Mouse (Mus musculus): ENCODE data around the gene Plekhg6. TPM values are rescaled to one million over a fixed set of nuclear protein-coding genes. Genes with fewer than 3 reads are reported as not detected.

Plekhg6 gene
- polyA plus RNA-seq, 1 experiment from 2014 or later: 4.2 TPM

- WGBS: 56% methylated on average over 8 of the region's 8 CpGs
- no peak for ATAC-seq (ENCODE audit: insufficient number of reproducible peaks, low FRiP score, low TSS enrichment, low read depth)
- Histone ChIP-seq H3K4me3 (peak overlapping the region; percentile 64), H3K9me3 (no peaks in the 10 kb centered on the region), H3K27ac (0 out of 2 replicates have a peak overlapping the region, but pooled peaks have one; percentile 35), H3K4me2 (peak overlapping the region; percentile 72), H3K4me1 (peaks cover 72% of the 10 kb centered on the region), H3K36me3 (no peaks in the 10 kb centered on the region), H3K27me3 (no peaks in the 10 kb centered on the region), H3K9ac (no peak overlapping the region)
Measured at GRCm38 (mm10) chr6:125351368-125352045, 29.1 kb downstream of the Plekhg6 start.

- Histone ChIP-seq H3K9ac (peak overlapping the region; percentile 53), H3K4me2 (peak overlapping the region; percentile 72), H3K4me3 (peak overlapping the region; percentile 64), H3K4me1 (peaks cover 66% of the 10 kb centered on the region), H3K36me3 (no peaks in the 10 kb centered on the region), H3K27ac (peak overlapping the region; percentile 85), H3K27me3 (no peaks in the 10 kb centered on the region), H3K9me3 (no peaks in the 10 kb centered on the region)
- no peak for ATAC-seq (ENCODE audit: insufficient number of reproducible peaks, low FRiP score, low TSS enrichment, low read depth)
- WGBS: 68% methylated on average over 2 of the region's 2 CpGs
Measured at GRCm38 (mm10) chr6:125350995-125351324, 29.6 kb downstream of the Plekhg6 start.

GRCm38 (mm10) chr6:125350231-125350994, 30.2 kb downstream of the Plekhg6 start:
- H3K4me3 ChIP-seq: peak overlapping the region; percentile 64
- H3K27ac ChIP-seq: peak overlapping the region; percentile 85
- H3K4me2 ChIP-seq: peak overlapping the region; percentile 72
- peak overlapping the region; percentile 53 for H3K9ac ChIP-seq
- peak; percentile 0; the same call in 1 of the 2 replicates for ATAC-seq (ENCODE audit: insufficient number of reproducible peaks, low FRiP score, low TSS enrichment, low read depth)
- H3K9me3 ChIP-seq: no peaks in the 10 kb centered on the region
- no peaks in the 10 kb centered on the region for H3K27me3 ChIP-seq
- H3K4me1 ChIP-seq: peaks cover 61% of the 10 kb centered on the region
- no peaks in the 10 kb centered on the region for H3K36me3 ChIP-seq
- 1% methylated on average over 20 of the region's 20 CpGs for WGBS

GRCm38 (mm10) chr6:125349575-125350230, 30.9 kb downstream of the Plekhg6 start:
- ATAC-seq (ENCODE audit: insufficient number of reproducible peaks, low FRiP score, low TSS enrichment, low read depth): peak; percentile 87
- H3K4me1 ChIP-seq: peaks cover 54% of the 10 kb centered on the region

GRCm38 (mm10) chr6:125348721-125349574, 31.6 kb downstream of the Plekhg6 start, which contains the start of gene Tnfrsf1a:
Tnfrsf1a (plus strand) TSS chr6:125349362.
- Histone ChIP-seq H3K4me1 (peaks cover 54% of the 10 kb centered on the region), H3K36me3 (no peaks in the 10 kb centered on the region), H3K27me3 (no peaks in the 10 kb centered on the region), H3K4me3 (peak within 1 kb of the TSS; percentile 64), H3K27ac (peak within 1 kb of the TSS; percentile 85), H3K9me3 (no peaks in the 10 kb centered on the region), H3K9ac (peak within 1 kb of the TSS; percentile 53), H3K4me2 (peak within 1 kb of the TSS; percentile 72)
- ATAC-seq (ENCODE audit: insufficient number of reproducible peaks, low FRiP score, low TSS enrichment, low read depth): peak; percentile 5; the same call in 1 of the 2 replicates
- 7% methylated on average over 22 of the region's 22 CpGs for WGBS

More at GRCm38 (mm10) chr6:125349575-125350230, 30.9 kb downstream of the Plekhg6 start:
- under 1% methylated on average over 27 of the region's 27 CpGs for WGBS
- Histone ChIP-seq H3K4me2 (peak overlapping the region; percentile 72), H3K36me3 (no peaks in the 10 kb centered on the region), H3K27ac (peak overlapping the region; percentile 85), H3K27me3 (no peaks in the 10 kb centered on the region), H3K9ac (peak overlapping the region; percentile 53), H3K4me3 (peak overlapping the region; percentile 64), H3K9me3 (no peaks in the 10 kb centered on the region)

GRCm38 (mm10) chr6:125346029-125346428, 34.6 kb downstream of the Plekhg6 start:
- WGBS: 64% methylated on average over 2 of the region's 2 CpGs
- ATAC-seq (ENCODE audit: insufficient number of reproducible peaks, low FRiP score, low TSS enrichment, low read depth): no peak
- Histone ChIP-seq H3K9me3 (no peaks in the 10 kb centered on the region), H3K4me2 (no peak overlapping the region), H3K27ac (no peak overlapping the region), H3K36me3 (no peaks in the 10 kb centered on the region), H3K4me1 (peaks cover 36% of the 10 kb centered on the region), H3K9ac (no peak overlapping the region), H3K27me3 (no peaks in the 10 kb centered on the region), H3K4me3 (no peak overlapping the region)

GRCm38 (mm10) chr6:125345625-125346024, 35.0 kb downstream of the Plekhg6 start:
- Histone ChIP-seq H3K27me3 (no peaks in the 10 kb centered on the region), H3K4me2 (no peak overlapping the region), H3K4me3 (no peak overlapping the region), H3K4me1 (peaks cover 38% of the 10 kb centered on the region), H3K9me3 (no peaks in the 10 kb centered on the region), H3K9ac (no peak overlapping the region), H3K36me3 (no peaks in the 10 kb centered on the region), H3K27ac (no peak overlapping the region)
- 63% methylated on average over 1 of the region's 1 CpGs for WGBS
- no peak for ATAC-seq (ENCODE audit: insufficient number of reproducible peaks, low FRiP score, low TSS enrichment, low read depth)

- H3K27me3 ChIP-seq: no peaks in the 10 kb centered on the region
- WGBS: 46% methylated on average over 4 of the region's 4 CpGs
- H3K4me3 ChIP-seq: no peak overlapping the region
- ATAC-seq (ENCODE audit: insufficient number of reproducible peaks, low FRiP score, low TSS enrichment, low read depth): no peak
- H3K4me1 ChIP-seq: peaks cover 37% of the 10 kb centered on the region
- no peak overlapping the region for H3K9ac ChIP-seq
- H3K9me3 ChIP-seq: no peaks in the 10 kb centered on the region
- H3K4me2 ChIP-seq: no peak overlapping the region
- H3K36me3 ChIP-seq: no peaks in the 10 kb centered on the region
- H3K27ac ChIP-seq: no peak overlapping the region
Measured at GRCm38 (mm10) chr6:125344866-125345265, 35.7 kb downstream of the Plekhg6 start.

- Histone ChIP-seq H3K9ac (no peak overlapping the region), H3K4me1 (peaks cover 35% of the 10 kb centered on the region), H3K4me2 (no peak overlapping the region), H3K27me3 (no peaks in the 10 kb centered on the region), H3K36me3 (no peaks in the 10 kb centered on the region), H3K4me3 (no peak overlapping the region), H3K27ac (no peak overlapping the region), H3K9me3 (no peaks in the 10 kb centered on the region)
- WGBS: 14% methylated on average over 8 of the region's 8 CpGs
- no peak for ATAC-seq (ENCODE audit: insufficient number of reproducible peaks, low FRiP score, low TSS enrichment, low read depth)
Measured at GRCm38 (mm10) chr6:125344084-125344483, 36.5 kb downstream of the Plekhg6 start.

GRCm38 (mm10) chr6:125342198-125342597, 38.4 kb downstream of the Plekhg6 start:
- no peak overlapping the region for H3K4me2 ChIP-seq
- H3K4me1 ChIP-seq: peaks cover 24% of the 10 kb centered on the region
- 68% methylated on average over 3 of the region's 3 CpGs for WGBS
- no peak overlapping the region for H3K9ac ChIP-seq
- no peaks in the 10 kb centered on the region for H3K36me3 ChIP-seq
- no peaks in the 10 kb centered on the region for H3K27me3 ChIP-seq
- no peaks in the 10 kb centered on the region for H3K9me3 ChIP-seq
- ATAC-seq (ENCODE audit: insufficient number of reproducible peaks, low FRiP score, low TSS enrichment, low read depth): no peak
- H3K4me3 ChIP-seq: no peak overlapping the region
- no peak overlapping the region for H3K27ac ChIP-seq

- WGBS: 74% methylated on average over 5 of the region's 5 CpGs
- Histone ChIP-seq H3K36me3 (no peaks in the 10 kb centered on the region), H3K9me3 (no peaks in the 10 kb centered on the region), H3K4me3 (no peak overlapping the region), H3K4me1 (peaks cover 24% of the 10 kb centered on the region), H3K4me2 (no peak overlapping the region), H3K27ac (peak overlapping the region; percentile 68), H3K9ac (no peak overlapping the region), H3K27me3 (no peaks in the 10 kb centered on the region)
- no peak for ATAC-seq (ENCODE audit: insufficient number of reproducible peaks, low FRiP score, low TSS enrichment, low read depth)
Measured at GRCm38 (mm10) chr6:125340244-125340643, 40.3 kb downstream of the Plekhg6 start.
